Mouse (Mus musculus): ENCODE measurements around the gene Zbtb45. TPM values are rescaled to one million over a fixed set of nuclear protein-coding genes. Genes with fewer than 3 reads are reported as not detected.

The Zbtb45 gene
- total RNA-seq, 4 experiments from 2014 or later, result 2.5 to 3.6 (median 2.8) TPM

GRCm38 (mm10) chr7:13034148-13034977 is 24.5 kb upstream of the Zbtb45 start, which contains the start of gene Chmp2a:
Gene Chmp2a (minus strand): TSS chr7:13034807.
- DNase-seq (ENCODE audit: low spot score in 2 of 2), result peak; percentile 89 to 94

DNA sequence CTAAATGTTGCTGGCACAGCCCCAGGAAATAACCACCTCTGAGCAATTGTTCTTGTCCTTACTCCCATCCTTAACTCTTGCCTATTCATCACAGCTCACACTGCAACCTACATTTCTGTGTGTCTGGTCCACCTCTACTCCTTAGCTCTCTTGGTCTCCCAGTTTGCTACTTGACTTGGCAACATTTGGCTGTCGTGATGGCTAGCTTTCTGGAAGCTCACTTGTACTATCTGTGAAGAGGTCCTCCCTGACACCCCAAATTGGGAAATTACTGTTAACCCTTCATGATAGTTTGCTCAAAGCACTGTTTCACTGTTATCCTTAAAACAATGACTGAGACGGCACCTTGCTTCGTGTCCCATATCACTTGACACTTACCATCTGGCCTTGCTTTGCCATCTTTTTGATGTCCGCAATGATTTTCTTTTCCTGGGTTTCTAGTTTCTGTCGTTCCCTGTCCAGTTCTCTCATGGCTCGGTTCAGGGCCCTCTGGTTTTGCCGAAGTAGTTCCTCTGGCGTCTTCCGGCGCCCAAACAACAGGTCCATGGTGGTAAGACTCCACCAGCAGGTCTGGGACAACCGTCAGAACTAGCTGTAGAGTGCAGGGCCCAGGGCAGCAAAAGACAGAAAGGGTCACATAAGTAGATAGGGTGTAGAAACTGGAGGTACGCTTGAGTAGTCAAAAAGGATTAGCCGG is 23.8 kb upstream of the Zbtb45 start:
- DNase-seq (ENCODE audit: low spot score in 2 of 2), result no peak

GRCm38 (mm10) chr7:13032541-13032940 is 22.7 kb upstream of the Zbtb45 start:
- DNase-seq (ENCODE audit: low spot score in 2 of 2), result no peak

DNA sequence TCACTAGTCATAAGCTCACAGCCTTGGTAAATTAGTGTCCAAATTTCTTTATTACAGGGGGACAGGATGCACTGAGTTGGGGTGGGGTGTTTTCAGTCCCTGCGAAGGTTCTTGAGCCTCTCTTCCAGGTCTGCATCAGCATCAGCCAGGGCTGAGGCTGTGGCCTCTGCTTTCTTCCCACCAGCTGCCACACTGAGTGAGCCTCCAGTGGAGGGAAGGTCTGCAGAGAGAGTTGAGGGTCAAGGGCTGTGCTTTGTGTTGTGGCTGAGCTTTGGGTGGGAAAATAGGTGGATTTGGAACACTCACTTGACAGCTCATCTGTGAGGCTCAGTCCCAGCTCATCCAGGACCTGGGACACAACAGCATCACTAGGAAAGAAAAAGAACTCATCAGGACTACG is 22.1 kb upstream of the Zbtb45 start:
- DNase-seq (ENCODE audit: low spot score in 2 of 2), result no peak

- DNase-seq (ENCODE audit: low spot score in 2 of 2), result no peak
Measured at GRCm38 (mm10) chr7:13031069-13031468, 21.2 kb upstream of the Zbtb45 start.

- no peak for DNase-seq (ENCODE audit: low spot score in 2 of 2)
Measured at GRCm38 (mm10) chr7:13028986-13029385, 19.2 kb upstream of the Zbtb45 start.

DNA sequence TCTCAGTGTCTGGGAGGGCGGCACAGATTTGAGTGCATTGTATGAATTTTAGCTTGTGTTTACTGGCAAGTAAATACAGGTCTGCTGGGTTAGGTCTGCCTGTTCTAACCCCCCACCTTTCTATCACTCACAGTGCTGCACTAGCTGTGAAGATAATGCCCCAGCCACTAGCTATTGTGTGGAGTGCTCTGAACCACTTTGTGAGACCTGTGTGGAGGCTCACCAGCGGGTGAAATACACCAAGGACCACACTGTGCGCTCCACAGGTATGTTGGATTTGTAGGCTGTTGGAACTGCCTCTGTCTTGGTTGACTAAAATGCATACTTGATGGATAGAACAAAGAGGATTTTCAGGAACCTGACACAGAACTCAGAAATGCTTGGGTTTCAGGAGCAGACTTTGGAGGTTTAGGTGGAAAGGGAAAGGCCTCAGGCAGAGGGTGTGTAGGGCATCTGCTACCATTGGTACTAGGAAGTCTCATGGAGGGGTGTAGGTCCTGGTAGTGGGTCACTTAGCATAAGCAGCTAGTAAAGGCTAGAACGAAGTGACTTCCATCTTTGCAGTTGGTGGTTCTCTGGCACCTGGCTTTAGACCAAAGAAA is 15.8 kb upstream of the Zbtb45 start:
- DNase-seq (ENCODE audit: low spot score in 2 of 2), result no peak

GRCm38 (mm10) chr7:13024805-13025204 is 15.0 kb upstream of the Zbtb45 start:
- peak; percentile 41 to 56 for DNase-seq (ENCODE audit: low spot score in 2 of 2)

DNA sequence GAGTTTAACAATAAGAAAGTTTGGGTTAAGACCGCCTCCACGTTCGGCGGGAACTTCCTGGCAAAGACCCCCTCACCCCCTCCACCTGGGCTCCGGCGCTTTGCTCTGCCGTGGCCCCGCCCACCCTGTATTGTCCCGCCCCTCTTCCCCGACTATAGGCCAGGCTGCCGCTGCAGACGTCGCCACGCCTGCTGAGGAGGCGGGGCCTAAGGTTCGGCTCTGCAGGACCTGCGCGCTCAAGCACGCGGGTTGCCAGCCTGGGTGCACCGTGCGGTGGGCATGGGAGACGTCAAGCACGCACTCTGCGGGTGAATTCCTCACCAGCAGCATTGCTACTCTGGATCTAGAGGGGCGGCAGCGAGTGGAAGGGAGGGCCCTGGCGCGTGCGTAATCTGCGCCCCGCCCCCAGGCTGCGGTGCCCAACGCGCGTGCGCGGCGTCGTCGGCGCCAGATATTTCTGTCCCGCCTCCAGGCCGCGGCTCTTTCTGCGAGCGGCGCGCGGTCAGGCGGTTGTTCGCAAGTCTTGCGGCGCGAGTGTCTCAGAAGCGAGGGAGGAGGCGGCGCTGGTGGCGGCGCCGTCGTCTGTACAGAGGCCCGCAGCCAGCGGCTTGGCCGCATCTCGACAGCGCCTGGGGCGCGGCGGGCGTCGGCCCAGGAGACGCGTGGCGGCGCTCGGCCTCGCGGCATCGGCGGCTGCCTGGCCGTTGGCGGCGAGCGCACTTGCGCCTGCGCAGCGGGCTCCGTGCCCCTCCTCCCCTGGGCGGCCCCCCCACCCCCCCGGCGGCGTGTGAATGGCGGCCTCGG is 14.3 kb upstream of the Zbtb45 start:
- DNase-seq (ENCODE audit: low spot score in 2 of 2), result peak; percentile 90 to 91

DNA sequence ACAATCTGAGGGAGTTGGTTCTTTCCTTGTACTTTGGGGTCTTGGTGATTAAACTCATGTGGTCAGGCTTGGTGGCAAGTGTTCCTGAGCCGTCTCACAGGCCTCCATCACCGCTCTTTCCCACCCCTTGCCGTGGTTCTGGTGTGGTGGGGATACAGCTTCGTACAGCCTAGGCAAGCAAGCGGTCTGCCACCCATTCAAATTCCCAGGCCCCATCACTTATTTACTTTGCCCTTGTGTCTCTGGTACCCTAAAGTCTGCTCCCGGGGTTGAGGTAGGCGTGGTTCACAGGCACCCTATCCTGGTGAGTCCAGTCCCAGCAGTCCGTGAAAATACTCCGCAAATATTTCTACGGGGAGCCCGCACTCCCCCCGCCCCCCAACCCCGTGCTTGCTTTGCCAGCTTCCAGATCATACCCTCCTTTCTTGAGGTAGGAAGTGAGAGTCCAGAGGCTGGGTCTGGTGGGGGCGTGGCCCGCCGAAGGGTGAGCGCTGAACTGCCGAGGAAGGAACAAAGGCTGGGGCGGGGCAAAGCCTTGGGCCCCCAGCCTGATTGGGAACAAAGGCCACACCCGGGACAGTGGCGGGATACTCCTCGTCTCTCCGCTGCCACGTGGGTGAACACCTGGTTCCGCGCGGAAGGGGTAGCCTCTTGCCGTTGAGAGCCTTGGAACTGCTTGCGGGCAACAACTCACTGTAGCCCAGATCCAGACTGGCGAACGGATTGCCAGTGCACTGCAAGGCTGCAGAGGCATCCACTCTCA is 13.1 kb upstream of the Zbtb45 start:
- DNase-seq (ENCODE audit: low spot score in 2 of 2), result peak in 1 of 2 experiments; percentile 37

- no peak for DNase-seq (ENCODE audit: low spot score in 2 of 2)
Measured at GRCm38 (mm10) chr7:13015217-13015616, 5.4 kb upstream of the Zbtb45 start.

- DNase-seq (ENCODE audit: low spot score in 2 of 2), result no peak
Measured at GRCm38 (mm10) chr7:13014275-13014839, 4.5 kb upstream of the Zbtb45 start.

- no peak for DNase-seq (ENCODE audit: low spot score in 2 of 2)
Measured at GRCm38 (mm10) chr7:13013671-13014070, 3.8 kb upstream of the Zbtb45 start.

DNA sequence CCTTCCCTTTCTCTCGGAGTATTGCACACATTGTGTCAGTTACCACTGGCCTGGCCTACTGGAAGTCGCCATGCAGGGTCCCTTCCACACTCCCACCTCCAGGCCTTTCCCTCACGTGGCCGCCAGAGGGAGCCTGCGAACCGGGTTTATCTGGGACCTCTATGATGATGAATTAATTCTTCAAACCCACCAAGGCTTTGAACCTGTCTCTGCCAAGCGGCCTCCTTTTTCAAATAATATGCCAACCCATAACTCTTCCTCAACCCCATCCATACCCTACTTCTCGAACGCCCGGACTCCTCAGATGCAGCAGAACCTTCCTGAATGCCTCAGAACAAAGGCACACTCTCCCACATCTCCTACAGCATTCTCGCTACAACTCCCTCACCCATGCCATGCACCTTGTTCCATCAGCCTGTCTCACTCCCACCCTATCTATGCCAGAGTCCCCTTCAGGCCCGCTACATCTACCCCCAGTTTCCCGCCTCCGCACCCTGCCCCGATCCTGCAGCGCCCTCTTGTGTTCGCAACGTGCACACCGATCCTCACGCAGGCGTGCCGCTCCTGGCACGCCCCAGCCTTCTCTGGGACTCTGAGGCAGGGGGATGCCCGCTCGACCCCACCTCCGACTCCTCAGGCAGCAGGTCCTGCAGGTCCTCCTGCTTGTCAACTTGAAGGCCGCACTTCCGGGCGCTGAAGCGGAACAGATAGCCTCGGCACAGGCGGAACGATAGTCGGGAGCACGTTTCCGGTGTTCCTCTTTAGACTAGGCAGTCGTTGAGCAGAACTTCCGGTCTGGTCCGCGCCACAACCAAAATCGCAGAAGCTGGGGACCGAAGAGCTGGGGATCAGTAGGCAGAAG is 460 bp downstream of the Zbtb45 start:
- DNase-seq (ENCODE audit: low spot score in 2 of 2), result peak; percentile 89

DNA sequence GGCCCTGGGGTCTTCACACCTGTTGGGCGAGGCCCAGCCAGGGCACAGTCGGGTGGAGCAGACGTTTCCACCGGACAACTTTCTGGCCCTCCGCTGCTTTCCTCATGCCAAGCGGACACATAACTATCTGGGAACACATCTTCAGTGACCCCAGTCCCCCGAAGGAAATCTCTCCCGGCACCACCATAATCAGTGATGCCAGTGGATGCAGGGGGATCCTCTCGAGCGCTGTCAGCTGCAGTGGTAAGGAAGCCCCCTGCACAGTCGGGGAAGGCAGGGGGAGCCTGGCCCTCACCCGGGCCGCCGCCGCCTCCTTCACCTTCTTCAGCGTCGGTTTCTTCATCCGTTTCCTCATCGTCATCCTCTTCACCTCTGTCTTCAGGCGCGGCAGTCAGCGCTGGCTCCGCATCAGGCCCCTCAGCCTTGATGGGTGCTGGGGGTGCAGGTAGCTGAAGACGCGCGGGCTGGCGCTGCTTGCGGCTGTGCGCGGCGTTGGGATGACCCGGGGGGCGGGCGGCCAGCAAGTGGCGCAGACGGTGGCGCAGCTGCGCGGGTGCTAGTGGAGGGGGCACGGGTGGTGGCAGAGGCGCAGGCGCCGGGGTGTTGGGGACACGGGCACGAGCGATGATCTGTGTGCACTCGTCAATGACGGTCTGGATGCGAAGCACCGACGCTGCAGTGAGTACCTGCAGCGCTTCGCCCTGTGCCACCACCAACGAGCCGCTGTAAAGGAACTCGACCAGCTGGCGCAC is 2.3 kb downstream of the Zbtb45 start:
- DNase-seq (ENCODE audit: low spot score in 2 of 2), result no peak

- DNase-seq (ENCODE audit: low spot score in 2 of 2), result no peak
Measured at GRCm38 (mm10) chr7:13006531-13006930, 3.3 kb downstream of the Zbtb45 start.

GRCm38 (mm10) chr7:13006011-13006410 is 3.8 kb downstream of the Zbtb45 start:
- DNase-seq (ENCODE audit: low spot score in 2 of 2), result no peak

DNA sequence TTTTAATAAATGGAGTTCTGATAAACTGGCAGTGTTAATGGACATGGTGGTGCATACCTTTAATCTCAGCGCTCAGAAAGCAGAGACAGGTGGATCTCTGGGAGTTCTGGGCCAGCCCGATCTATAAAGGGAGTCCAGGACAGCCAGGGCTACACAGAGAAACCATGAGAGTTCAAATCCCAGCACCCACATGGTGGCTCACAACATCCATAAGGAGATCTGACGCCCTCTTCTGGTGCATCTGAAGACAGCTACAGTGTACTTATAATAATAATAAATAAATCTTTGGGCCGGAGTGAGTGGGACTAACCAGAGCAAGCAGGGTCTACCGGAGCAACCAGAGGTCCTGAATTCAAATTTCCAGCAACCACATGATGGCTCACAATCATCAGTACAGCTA is 6.5 kb downstream of the Zbtb45 start:
- DNase-seq (ENCODE audit: low spot score in 2 of 2), result no peak

- no peak for DNase-seq (ENCODE audit: low spot score in 2 of 2)
Measured at GRCm38 (mm10) chr7:13001584-13001983, 8.2 kb downstream of the Zbtb45 start.

Data from gastrocnemius, adult 8-10 months (tissue).